Mouse (Mus musculus) right cerebral cortex, postnatal 4 days (tissue): Measurements from ENCODE around the gene Olfr1141.

Source experiments
- DNase-seq: peaks from one replicate; pipeline ENCODE4 v3.0.0-alpha.2; 2022

The Olfr1141 gene

GRCm38 (mm10) chr2:87753891-87754290 is at the start of gene Olfr1141:
Gene Olfr1141 (minus strand): TSS chr2:87753991.
- no peak for DNase-seq

- DNase-seq: no peak
Observed at GRCm38 (mm10) chr2:87800292-87800691, 46.5 kb upstream of the Olfr1141 start, which contains the start of gene Olfr1143. Gene Olfr1143 (plus strand): TSS chr2:87800592.

DNA sequence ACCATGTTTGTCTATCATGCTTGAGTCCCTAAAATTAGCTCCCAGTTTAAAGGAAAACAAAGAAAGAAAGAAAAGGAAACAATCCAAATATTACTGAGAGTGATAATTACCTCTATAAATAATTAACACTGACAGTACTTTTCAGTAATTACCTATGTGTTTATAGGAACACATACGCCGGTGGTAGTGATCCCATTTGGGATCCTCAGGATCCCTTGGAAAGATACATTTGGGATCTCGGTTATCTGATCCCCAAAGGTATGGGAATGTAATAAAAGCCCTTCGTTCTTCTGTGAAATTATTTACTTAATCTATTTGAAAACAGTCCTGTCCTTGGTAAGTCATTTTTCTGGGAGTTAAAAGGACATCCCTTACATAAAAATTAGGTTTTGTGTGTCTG is 25.4 kb upstream of the Olfr1141 start, which contains the start of gene Olfr152:
Gene Olfr152 (plus strand): TSS at position 301 of the 400 bp plus-strand sequence.
- DNase-seq: no peak

DNA sequence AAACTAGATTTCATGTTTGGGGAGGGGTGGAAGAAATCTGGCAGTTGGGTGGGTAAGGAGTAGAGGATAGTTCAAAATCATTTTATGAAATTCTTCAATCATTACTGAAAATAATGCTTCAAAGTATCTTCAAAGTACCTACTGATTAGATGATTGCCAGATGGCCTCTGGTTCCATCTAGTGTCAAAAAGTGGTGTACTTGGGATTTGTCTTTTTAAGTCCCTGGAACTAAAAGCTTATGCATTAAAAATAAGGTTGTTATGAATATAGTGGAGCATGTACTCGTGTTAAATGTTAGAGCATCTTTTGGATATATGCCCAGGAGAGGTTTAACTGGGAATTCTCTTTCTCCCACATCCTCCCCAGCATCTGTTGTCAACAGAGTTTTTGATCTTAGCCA is 22.4 kb upstream of the Olfr1141 start:
- DNase-seq: no peak

- no peak for DNase-seq
Observed at GRCm38 (mm10) chr2:87743452-87743851, 10.3 kb downstream of the Olfr1141 start, which contains the start of gene Olfr1140. Gene Olfr1140 (plus strand): TSS chr2:87743752.

- DNase-seq: no peak
Observed at GRCm38 (mm10) chr2:87739878-87740277, 13.9 kb downstream of the Olfr1141 start, which contains the start of gene Olfr1138. Gene Olfr1138 (minus strand): TSS chr2:87739978.

- DNase-seq: no peak
Observed at GRCm38 (mm10) chr2:87713079-87713478, 40.7 kb downstream of the Olfr1141 start, which contains the start of gene Olfr1137. Gene Olfr1137 (minus strand): TSS chr2:87713179.
